Mouse (Mus musculus) liver, postnatal 0 days (tissue): Measurements from ENCODE around the gene Mospd3. TPM values are rescaled to one million over a fixed set of nuclear protein-coding genes. Genes with fewer than 3 reads are reported as not detected.

ENCODE experiments used
- ATAC-seq: fragments of 200-750 bp; cut with Nextera tagmentation; 2 replicates; pipeline ENCODE4 v1.8.0; 2017; ENCODE audit warnings: mild to moderate bottlenecking, moderate library complexity
- DNase-seq: peaks from one replicate; pipeline ENCODE4 v3.0.0-alpha.2; 2016
- H3K27ac ChIP-seq: fragments of 300-500 bp; sonication (generic); 2 replicates; pipeline ENCODE4 v1.5.1; 2014; ENCODE audit warnings: antibody characterized with exemption, moderate library complexity, mild to moderate bottlenecking, low read depth
- H3K27me3 ChIP-seq: fragments of 300-500 bp; sonication (generic); 2 replicates; pipeline ENCODE4 v1.6.1; 2014; ENCODE audit warnings: low read length, control low read depth, mixed read lengths; ENCODE audit not compliant: insufficient read depth
- H3K36me3 ChIP-seq: fragments of 300-500 bp; sonication (generic); replicated peaks from 2 replicates; pipeline ENCODE4 v1.6.1; 2014; ENCODE audit warnings: mild to moderate bottlenecking, control low read depth, low read length, moderate library complexity, mixed read lengths; ENCODE audit not compliant: insufficient read depth
- H3K4me1 ChIP-seq: fragments of 300-500 bp; sonication (generic); 2 replicates; pipeline ENCODE4 v1.6.1; 2014; ENCODE audit warnings: antibody characterized with exemption, mild to moderate bottlenecking, control low read depth; ENCODE audit not compliant: insufficient read depth
- H3K4me2 ChIP-seq: fragments of 300-500 bp; sonication (generic); 2 replicates; pipeline ENCODE4 v1.6.1; 2014; ENCODE audit warnings: low read depth, mild to moderate bottlenecking, low read length, moderate library complexity, mixed read lengths
- H3K4me3 ChIP-seq: fragments of 300-500 bp; sonication (generic); 2 replicates; pipeline ENCODE4 v1.5.1; 2014; ENCODE audit warnings: low read depth, low read length
- H3K9ac ChIP-seq: fragments of 300-500 bp; sonication (generic); replicated peaks from 2 replicates; pipeline ENCODE4 v1.6.1; 2014; ENCODE audit warnings: mild to moderate bottlenecking, moderate library complexity
- H3K9me3 ChIP-seq: fragments of 300-500 bp; sonication (generic); 2 replicates; pipeline ENCODE4 v1.6.1; 2016; ENCODE audit warnings: mild to moderate bottlenecking, control low read depth, low read length, mixed read lengths
- CTCF ChIP-seq: sonication (generic); IDR thresholded peaks from 2 replicates; pipeline ENCODE4 v1.5.1; 2016; ENCODE audit warnings: antibody characterized with exemption, low read depth
- EP300 ChIP-seq: IDR thresholded peaks from 2 replicates; pipeline ENCODE4 v1.6.1; 2016; ENCODE audit warnings: antibody characterized with exemption, low read depth, mild to moderate bottlenecking
- WGBS: fragments of 180-500 bp; shearing (Covaris S2); extraction: QIAGEN DNeasy Blood & Tissue Kit; methylation state at CpG from one replicate; pipeline ENCODE4 v1.1.7; 2014; ENCODE audit not compliant: insufficient replicate concordance; 5-methylcytosine and 5-hydroxymethylcytosine counted together
- polyA plus RNA-seq: library from polyadenylated mRNA; unstranded; fragments of >200 nt; fragmentation: Nextera tagmentation; extraction: Ambion mirVana; gene quantifications from 2 replicates; pipeline ENCODE4 v1.2.1, GENCODE M21; 2015

The Mospd3 gene
- polyA plus RNA-seq, 1 experiment from 2014 or later, result 26.2 TPM

DNA sequence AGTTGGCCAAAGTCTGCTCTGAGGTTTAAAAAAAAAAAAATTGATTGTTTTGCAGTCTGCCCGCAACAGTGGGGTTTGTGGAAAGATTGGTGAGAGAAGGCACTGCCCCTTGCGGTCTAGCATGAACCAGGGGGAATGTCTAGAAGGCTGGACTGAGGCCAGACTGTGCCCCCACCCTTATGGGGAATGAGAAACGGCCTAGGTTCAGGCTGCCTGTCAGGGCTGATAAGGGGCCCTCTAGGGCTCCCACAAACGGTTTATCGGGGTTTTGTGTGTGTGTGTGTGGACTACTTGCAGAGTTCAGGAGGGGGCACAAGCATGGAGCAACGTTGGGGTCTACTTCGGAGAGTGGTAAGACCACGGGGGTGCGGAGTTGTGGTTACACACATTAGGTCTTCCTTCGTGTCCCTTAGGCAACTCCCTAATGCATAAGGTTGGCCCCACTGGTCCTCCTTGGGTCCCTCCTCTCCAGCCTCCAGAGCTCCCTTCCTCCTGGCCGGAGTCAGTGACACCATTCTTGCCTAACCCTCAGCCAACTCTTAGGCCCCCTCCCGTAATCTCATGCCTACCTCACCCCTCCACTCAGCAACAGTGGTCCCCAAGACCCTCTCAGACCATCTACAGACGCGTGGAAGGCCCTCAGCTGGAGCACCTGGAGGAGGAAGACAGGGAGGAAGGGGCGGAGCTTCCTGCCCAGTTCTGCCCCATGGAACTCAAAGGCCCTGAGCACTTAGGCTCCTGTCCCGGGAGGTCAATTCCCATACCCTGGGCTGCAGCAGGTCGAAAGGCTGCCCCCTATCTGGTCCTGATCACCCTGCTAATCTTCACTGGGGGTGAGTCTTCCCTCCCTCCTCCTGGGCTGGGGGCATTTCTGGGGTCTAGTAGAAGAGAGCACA lies 29.9 kb downstream of the Mospd3 start:
- peak; percentile 74 for DNase-seq
- no peaks in the 10 kb centered on the region for H3K27me3 ChIP-seq
- H3K27ac ChIP-seq, result peak overlapping the region; percentile 93
- H3K36me3 ChIP-seq, result peaks cover 10% of the 10 kb centered on the region
- TF ChIP-seq EP300 (peak; percentile 91), CTCF (peak; percentile 45)
- H3K4me3 ChIP-seq, result peak overlapping the region; percentile 52
- peak; percentile 78 for ATAC-seq
- peak overlapping the region; percentile 75 for H3K9ac ChIP-seq
- WGBS, result 27% methylated on average over 17 of the region's 17 CpGs
- peak overlapping the region; percentile 85 for H3K4me2 ChIP-seq
- H3K9me3 ChIP-seq, result no peaks in the 10 kb centered on the region
- peaks cover 24% of the 10 kb centered on the region for H3K4me1 ChIP-seq

DNA sequence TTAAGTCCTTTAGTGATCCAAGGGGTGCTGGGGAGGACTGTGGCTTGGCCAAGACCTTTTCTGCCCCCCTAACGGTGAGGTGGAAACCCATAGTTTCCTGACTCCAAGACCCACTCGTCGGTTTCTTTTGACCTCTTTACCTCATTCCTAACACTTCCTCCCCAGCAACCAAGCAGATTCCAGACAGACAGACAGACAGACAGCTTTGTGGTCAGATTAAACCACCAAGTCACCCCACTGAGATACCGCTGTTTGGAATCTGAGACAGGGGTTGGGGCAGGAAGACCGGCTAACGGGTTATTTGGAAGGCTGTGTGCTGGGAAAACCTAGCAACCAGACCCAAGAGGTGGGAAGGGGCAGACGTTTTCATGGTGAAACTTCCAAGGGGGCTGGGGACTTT lies 30.7 kb downstream of the Mospd3 start:
- Histone ChIP-seq H3K36me3 (peaks cover 10% of the 10 kb centered on the region), H3K4me1 (peaks cover 24% of the 10 kb centered on the region), H3K27ac (peak overlapping the region; percentile 93), H3K4me3 (peak overlapping the region; percentile 52), H3K27me3 (no peaks in the 10 kb centered on the region), H3K4me2 (peak overlapping the region; percentile 85), H3K9ac (peak overlapping the region; percentile 75), H3K9me3 (no peaks in the 10 kb centered on the region)
- 7% methylated on average over 7 of the region's 7 CpGs for WGBS
- ATAC-seq, result peak; percentile 11; the same call in 1 of the 2 replicates
- TF ChIP-seq CTCF (no peak), EP300 (no peak)
- DNase-seq, result no peak

DNA sequence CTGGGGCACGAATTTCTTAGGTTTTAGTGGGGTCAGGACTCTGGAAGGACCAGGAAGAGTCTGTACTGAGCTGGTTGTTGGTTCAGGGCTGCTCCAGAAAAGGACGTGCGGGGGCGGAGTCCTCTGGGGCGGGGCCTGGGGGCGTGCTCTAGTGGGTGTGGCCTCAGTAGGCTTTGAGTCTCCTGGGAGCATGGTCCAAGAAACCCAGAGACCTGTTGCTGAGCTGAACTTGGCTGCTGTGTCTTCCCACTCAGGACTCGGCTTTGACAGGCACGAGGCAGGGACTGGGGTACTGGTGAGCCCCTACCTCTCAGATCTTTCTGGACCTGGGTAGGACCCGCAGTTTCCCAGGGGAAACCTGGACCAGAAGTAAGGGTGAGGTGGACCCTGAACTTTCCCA lies 31.2 kb downstream of the Mospd3 start, which contains the start of gene Tfr2:
Gene Tfr2 (plus strand): TSS at position 176 of the 400 bp plus-strand sequence.
- WGBS, result 10% methylated on average over 9 of the region's 9 CpGs
- peak within 1 kb of the TSS; percentile 93 for H3K27ac ChIP-seq
- peak within 1 kb of the TSS; percentile 75 for H3K9ac ChIP-seq
- H3K4me3 ChIP-seq, result peak within 1 kb of the TSS; percentile 52
- H3K9me3 ChIP-seq, result no peaks in the 10 kb centered on the region
- TF ChIP-seq EP300 (no peak), CTCF (no peak)
- H3K4me1 ChIP-seq, result peaks cover 24% of the 10 kb centered on the region
- DNase-seq (peak; percentile 93), ATAC-seq (peak; percentile 82)
- H3K36me3 ChIP-seq, result peaks cover 7% of the 10 kb centered on the region
- H3K27me3 ChIP-seq, result no peaks in the 10 kb centered on the region
- peak within 1 kb of the TSS; percentile 85 for H3K4me2 ChIP-seq

DNA sequence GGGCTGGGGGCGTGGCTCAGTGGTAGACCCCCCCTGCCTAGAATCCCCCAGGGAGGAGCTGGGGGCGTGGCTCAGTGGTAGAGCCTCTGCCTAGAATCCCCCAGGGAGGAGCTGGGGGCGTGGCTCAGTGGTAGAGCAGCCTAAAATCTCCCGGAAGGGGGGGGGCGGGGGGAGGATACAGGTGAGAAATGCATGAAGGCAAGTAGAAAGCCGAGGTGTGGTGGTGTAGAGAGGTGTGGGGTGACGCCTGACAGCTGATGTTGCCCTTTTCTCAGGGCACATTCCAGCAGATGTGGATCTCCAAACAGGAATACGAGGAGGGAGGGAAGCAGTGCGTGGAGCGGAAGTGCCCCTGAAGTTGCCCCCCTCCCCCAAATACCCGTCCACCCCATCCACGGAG lies 31.8 kb downstream of the Mospd3 start:
- H3K9ac ChIP-seq, result 0 out of 2 replicates have a peak overlapping the region, but pooled peaks have one; percentile 75
- no peaks in the 10 kb centered on the region for H3K9me3 ChIP-seq
- ATAC-seq, result no peak
- no peaks in the 10 kb centered on the region for H3K27me3 ChIP-seq
- TF ChIP-seq CTCF (no peak), EP300 (no peak)
- no peak for DNase-seq
- 0 out of 2 replicates have a peak, but pooled peaks cover 1% of the 10 kb centered on the region for H3K36me3 ChIP-seq
- peak overlapping the region; percentile 85 for H3K4me2 ChIP-seq
- H3K4me1 ChIP-seq, result peaks cover 24% of the 10 kb centered on the region
- no peak overlapping the region for H3K4me3 ChIP-seq
- H3K27ac ChIP-seq, result peak overlapping the region; percentile 93
- 65% methylated on average over 12 of the region's 12 CpGs for WGBS

DNA sequence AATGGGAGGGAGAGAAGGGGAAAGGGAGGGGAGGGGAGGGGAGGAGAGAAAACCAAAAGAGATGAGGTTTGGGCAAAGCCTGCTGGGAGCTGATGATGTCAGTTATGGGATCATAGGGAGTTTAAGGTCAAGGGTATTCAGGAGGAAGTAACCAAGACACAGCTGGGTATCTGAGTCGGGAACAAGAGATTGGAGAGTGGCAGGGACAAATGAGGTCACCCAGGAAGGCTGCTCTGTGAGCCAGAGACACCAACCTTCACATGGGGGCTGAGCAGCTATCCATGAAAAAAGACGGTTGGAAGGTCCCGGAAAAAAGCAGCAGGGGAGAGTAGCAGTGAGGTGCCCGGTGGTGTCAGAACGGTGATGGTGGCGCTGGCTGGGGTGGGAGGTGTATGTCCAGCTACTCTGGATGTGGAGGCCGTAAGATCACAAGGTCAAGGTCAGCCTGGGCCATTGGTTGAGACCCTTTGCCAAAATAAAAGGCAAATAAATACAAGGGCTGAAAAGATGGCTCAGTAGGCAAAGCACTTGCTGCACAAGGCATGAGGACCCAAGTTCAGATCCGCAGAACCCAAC lies 32.5 kb downstream of the Mospd3 start:
- Histone ChIP-seq H3K9me3 (no peaks in the 10 kb centered on the region), H3K4me3 (no peak overlapping the region), H3K9ac (no peak overlapping the region), H3K27me3 (no peaks in the 10 kb centered on the region), H3K36me3 (no peaks in the 10 kb centered on the region), H3K27ac (no peak overlapping the region), H3K4me1 (peaks cover 24% of the 10 kb centered on the region), H3K4me2 (no peak overlapping the region)
- TF ChIP-seq EP300 (no peak), CTCF (no peak)
- WGBS, result 75% methylated on average over 8 of the region's 8 CpGs
- DNase-seq (no peak), ATAC-seq (no peak)

DNA sequence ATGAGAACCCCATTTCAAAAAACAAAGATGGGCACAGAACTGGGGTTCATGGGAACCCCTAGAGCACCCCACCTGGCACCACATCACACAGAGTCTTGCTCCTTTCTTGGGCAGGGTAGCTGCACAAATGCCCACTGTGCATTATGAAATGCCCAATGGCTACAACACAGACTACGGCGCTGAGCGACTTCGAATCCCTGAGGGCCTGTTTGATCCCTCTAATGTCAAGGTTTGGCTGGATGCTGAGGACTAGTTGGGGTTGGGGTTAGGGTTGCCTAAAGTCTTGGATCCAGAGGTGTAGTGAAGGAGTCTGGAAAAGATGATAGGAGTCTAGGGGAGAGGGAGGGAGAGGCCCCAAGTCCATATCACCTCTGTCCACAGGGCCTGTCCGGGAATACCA lies 34.4 kb downstream of the Mospd3 start:
- H3K4me3 ChIP-seq, result no peak overlapping the region
- no peak overlapping the region for H3K4me2 ChIP-seq
- H3K4me1 ChIP-seq, result peaks cover 20% of the 10 kb centered on the region
- ATAC-seq (no peak), DNase-seq (no peak)
- no peaks in the 10 kb centered on the region for H3K36me3 ChIP-seq
- no peaks in the 10 kb centered on the region for H3K27me3 ChIP-seq
- no peak overlapping the region for H3K9ac ChIP-seq
- 92% methylated on average over 5 of the region's 5 CpGs for WGBS
- TF ChIP-seq EP300 (no peak), CTCF (no peak)
- H3K9me3 ChIP-seq, result no peaks in the 10 kb centered on the region
- no peak overlapping the region for H3K27ac ChIP-seq
